Mouse (Mus musculus) hindbrain, embryonic 14.5 days (tissue): ENCODE data around the gene Adat3. TPM values are rescaled to one million over a fixed set of nuclear protein-coding genes. Genes with fewer than 3 reads are reported as not detected.

Source experiments
- ATAC-seq: fragments of 200-750 bp; cut with Nextera tagmentation; 2 replicates; pipeline ENCODE4 v1.8.0; 2017; ENCODE audit warnings: moderate number of reproducible peaks, mild to moderate bottlenecking, moderate TSS enrichment, moderate library complexity; ENCODE audit not compliant: low FRiP score
- DNase-seq: peaks from one replicate; pipeline ENCODE4 v3.0.0-alpha.2; 2015; ENCODE audit warnings: low spot score
- H3K27ac ChIP-seq: fragments of 300-500 bp; sonication (generic); 2 replicates; pipeline ENCODE4 v1.5.1; 2014; ENCODE audit warnings: mild to moderate bottlenecking, moderate library complexity
- H3K27me3 ChIP-seq: fragments of 300-500 bp; sonication (generic); 2 replicates; pipeline ENCODE4 v1.6.1; 2014; ENCODE audit warnings: mild to moderate bottlenecking, low read length, mixed read lengths; ENCODE audit not compliant: control insufficient read depth, insufficient read depth
- H3K36me3 ChIP-seq: fragments of 300-500 bp; sonication (generic); replicated peaks from 2 replicates; pipeline ENCODE4 v1.6.1; 2014; ENCODE audit not compliant: control insufficient read depth, insufficient read depth
- H3K4me1 ChIP-seq: fragments of 300-500 bp; sonication (generic); replicated peaks from 2 replicates; pipeline ENCODE4 v1.6.1; 2014; ENCODE audit warnings: antibody characterized with exemption, low read length, mixed read lengths; ENCODE audit not compliant: control insufficient read depth, insufficient read depth
- H3K4me2 ChIP-seq: fragments of 300-500 bp; sonication (generic); replicated peaks from 2 replicates; pipeline ENCODE4 v1.6.1; 2014; ENCODE audit warnings: mild to moderate bottlenecking, moderate library complexity
- H3K4me3 ChIP-seq: fragments of 300-500 bp; sonication (generic); replicated peaks from 2 replicates; pipeline ENCODE4 v1.5.1; 2014; ENCODE audit warnings: mild to moderate bottlenecking, low read length
- H3K9ac ChIP-seq: fragments of 300-500 bp; sonication (generic); 2 replicates; pipeline ENCODE4 v1.6.1; 2014
- H3K9me3 ChIP-seq: fragments of 300-500 bp; sonication (generic); 2 replicates; pipeline ENCODE4 v1.6.1; 2016; ENCODE audit warnings: low read length; ENCODE audit not compliant: control insufficient read depth
- WGBS: fragments of 180-500 bp; shearing (Covaris S2); extraction: QIAGEN DNeasy Blood & Tissue Kit; methylation state at CpG from one replicate; pipeline ENCODE4 v1.1.7; 2014; 5-methylcytosine and 5-hydroxymethylcytosine counted together
- polyA plus RNA-seq: library from polyadenylated mRNA; unstranded; fragments of >200 nt; fragmentation: Nextera tagmentation; extraction: Ambion mirVana; gene quantifications from 2 replicates; pipeline ENCODE4 v1.2.1, GENCODE M21; 2014

Adat3 gene
- polyA plus RNA-seq, 1 experiment from 2014 or later, result 5.6 TPM

GRCm38 (mm10) chr10:80586407-80587304 is 16.0 kb upstream of the Adat3 start:
- no peak for ATAC-seq
- H3K4me3 ChIP-seq, result no peak overlapping the region; the same call in 1 of the 2 replicates
- no peaks in the 10 kb centered on the region for H3K9me3 ChIP-seq
- peaks cover 23% of the 10 kb centered on the region for H3K4me1 ChIP-seq
- H3K9ac ChIP-seq, result no peak overlapping the region
- peaks cover 28% of the 10 kb centered on the region for H3K36me3 ChIP-seq
- peak overlapping the region; percentile 47; the same call in 1 of the 2 replicates for H3K27ac ChIP-seq
- no peak for DNase-seq
- 94% methylated on average over 51 of the region's 51 CpGs for WGBS
- no peaks in the 10 kb centered on the region for H3K27me3 ChIP-seq
- peak overlapping the region; percentile 7 for H3K4me2 ChIP-seq

GRCm38 (mm10) chr10:80587305-80587657 is 15.4 kb upstream of the Adat3 start:
- Histone ChIP-seq H3K27me3 (no peaks in the 10 kb centered on the region), H3K4me1 (peaks cover 23% of the 10 kb centered on the region), H3K4me3 (no peak overlapping the region), H3K9me3 (no peaks in the 10 kb centered on the region), H3K36me3 (peaks cover 24% of the 10 kb centered on the region), H3K9ac (no peak overlapping the region), H3K4me2 (peak overlapping the region; percentile 6; the same call in 1 of the 2 replicates), H3K27ac (0 out of 2 replicates have a peak overlapping the region, but pooled peaks have one; percentile 47)
- no peak for ATAC-seq
- no peak for DNase-seq
- 43% methylated on average over 4 of the region's 4 CpGs for WGBS

GRCm38 (mm10) chr10:80589127-80589878 is 13.4 kb upstream of the Adat3 start:
- DNase-seq, result no peak
- Histone ChIP-seq H3K4me3 (peak overlapping the region; percentile 80), H3K4me2 (peak overlapping the region; percentile 90), H3K9me3 (no peaks in the 10 kb centered on the region), H3K9ac (peak overlapping the region; percentile 84), H3K27ac (no peak overlapping the region), H3K36me3 (peaks cover 15% of the 10 kb centered on the region; the same call in 1 of the 2 replicates), H3K27me3 (no peaks in the 10 kb centered on the region), H3K4me1 (peaks cover 23% of the 10 kb centered on the region)
- ATAC-seq, result no peak
- WGBS, result 22% methylated on average over 12 of the region's 12 CpGs

GRCm38 (mm10) chr10:80589879-80590854 is 12.5 kb upstream of the Adat3 start, which contains the start of gene Abhd17a:
TSS of gene Abhd17a (minus strand) at chr10:80590341.
- peaks cover 12% of the 10 kb centered on the region; the same call in 1 of the 2 replicates for H3K36me3 ChIP-seq
- ATAC-seq (peak; percentile 96), DNase-seq (peak; percentile 96)
- under 1% methylated on average over 73 of the region's 73 CpGs for WGBS
- peak within 1 kb of the TSS; percentile 80 for H3K4me3 ChIP-seq
- peak within 1 kb of the TSS; percentile 90 for H3K4me2 ChIP-seq
- peak within 1 kb of the TSS; percentile 84 for H3K9ac ChIP-seq
- H3K27me3 ChIP-seq, result no peaks in the 10 kb centered on the region
- peaks cover 23% of the 10 kb centered on the region for H3K4me1 ChIP-seq
- H3K27ac ChIP-seq, result peak within 1 kb of the TSS; percentile 20; the same call in 1 of the 2 replicates
- no peaks in the 10 kb centered on the region for H3K9me3 ChIP-seq

GRCm38 (mm10) chr10:80596318-80596717 is 6.4 kb upstream of the Adat3 start:
- H3K4me3 ChIP-seq, result no peak overlapping the region
- WGBS, result 48% methylated on average over 4 of the region's 4 CpGs
- no peak overlapping the region for H3K27ac ChIP-seq
- H3K27me3 ChIP-seq, result no peaks in the 10 kb centered on the region
- H3K9ac ChIP-seq, result no peak overlapping the region
- no peak overlapping the region for H3K4me2 ChIP-seq
- H3K36me3 ChIP-seq, result no peaks in the 10 kb centered on the region
- ATAC-seq (no peak), DNase-seq (no peak)
- H3K4me1 ChIP-seq, result no peaks in the 10 kb centered on the region
- H3K9me3 ChIP-seq, result no peaks in the 10 kb centered on the region

- WGBS, result 31% methylated on average over 7 of the region's 7 CpGs
These were observed 684 bp downstream of the Adat3 start for GRCm38 (mm10) chr10:80603364-80603763.

GRCm38 (mm10) chr10:80604001-80604509 is 1.4 kb downstream of the Adat3 start:
- Histone ChIP-seq H3K27ac (no peak overlapping the region), H3K36me3 (peaks cover 30% of the 10 kb centered on the region), H3K9me3 (no peaks in the 10 kb centered on the region), H3K4me1 (peaks cover 15% of the 10 kb centered on the region), H3K9ac (peak overlapping the region; percentile 68), H3K4me3 (peak overlapping the region; percentile 52), H3K4me2 (peak overlapping the region; percentile 89), H3K27me3 (no peaks in the 10 kb centered on the region)
- WGBS, result 87% methylated on average over 7 of the region's 7 CpGs
- no peak for ATAC-seq
- no peak for DNase-seq

More at GRCm38 (mm10) chr10:80603364-80603763, 684 bp downstream of the Adat3 start:
- Histone ChIP-seq H3K4me1 (peaks cover 15% of the 10 kb centered on the region), H3K27ac (peak overlapping the region; percentile 89), H3K9me3 (no peaks in the 10 kb centered on the region), H3K27me3 (no peaks in the 10 kb centered on the region), H3K9ac (peak overlapping the region; percentile 68), H3K36me3 (peaks cover 23% of the 10 kb centered on the region), H3K4me3 (peak overlapping the region; percentile 52), H3K4me2 (peak overlapping the region; percentile 89)
- no peak for DNase-seq
- peak; percentile 1; the same call in 1 of the 2 replicates for ATAC-seq

GRCm38 (mm10) chr10:80604988-80605387 is 2.3 kb downstream of the Adat3 start:
- DNase-seq (no peak), ATAC-seq (no peak)
- Histone ChIP-seq H3K4me3 (no peak overlapping the region), H3K36me3 (peaks cover 39% of the 10 kb centered on the region), H3K9ac (no peak overlapping the region), H3K4me1 (peaks cover 15% of the 10 kb centered on the region), H3K9me3 (no peaks in the 10 kb centered on the region), H3K27me3 (no peaks in the 10 kb centered on the region), H3K27ac (no peak overlapping the region), H3K4me2 (no peak overlapping the region)
- WGBS, result 100% methylated on average over 2 of the region's 2 CpGs
